Mouse (Mus musculus) intestine, embryonic 15.5 days (tissue): ENCODE data around the gene Plekho2. TPM values are rescaled to one million over a fixed set of nuclear protein-coding genes. Genes with fewer than 3 reads are reported as not detected.

ENCODE experiments used
- ATAC-seq: fragments of 200-750 bp; cut with Nextera tagmentation; 2 replicates; pipeline ENCODE4 v1.8.0; 2017; ENCODE audit warnings: moderate TSS enrichment, moderate library complexity
- H3K27ac ChIP-seq: fragments of 300-500 bp; sonication (generic); 2 replicates; pipeline ENCODE4 v1.5.1; 2015; ENCODE audit warnings: mild to moderate bottlenecking, inconsistent platforms
- H3K27me3 ChIP-seq: fragments of 300-500 bp; sonication (generic); replicated peaks from 2 replicates; pipeline ENCODE4 v1.6.1; 2015; ENCODE audit warnings: inconsistent platforms
- H3K36me3 ChIP-seq: fragments of 300-500 bp; sonication (generic); 2 replicates; pipeline ENCODE4 v1.6.1; 2015; ENCODE audit warnings: inconsistent platforms
- H3K4me1 ChIP-seq: fragments of 300-500 bp; sonication (generic); replicated peaks from 2 replicates; pipeline ENCODE4 v1.6.1; 2015; ENCODE audit warnings: inconsistent platforms
- H3K4me2 ChIP-seq: fragments of 300-500 bp; sonication (generic); replicated peaks from 2 replicates; pipeline ENCODE4 v1.6.1; 2015; ENCODE audit warnings: mild to moderate bottlenecking, inconsistent platforms
- H3K4me3 ChIP-seq: fragments of 300-500 bp; sonication (generic); replicated peaks from 2 replicates; pipeline ENCODE4 v1.5.1; 2015; ENCODE audit warnings: inconsistent platforms
- H3K9ac ChIP-seq: fragments of 300-500 bp; sonication (generic); 2 replicates; pipeline ENCODE4 v1.6.1; 2015; ENCODE audit warnings: inconsistent platforms
- H3K9me3 ChIP-seq: fragments of 300-500 bp; sonication (generic); 2 replicates; pipeline ENCODE4 v1.6.1; 2016; ENCODE audit warnings: inconsistent platforms
- WGBS: fragments of 180-500 bp; shearing (Covaris S2); methylation state at CpG from one replicate; pipeline ENCODE4 v1.1.7; 2015; 5-methylcytosine and 5-hydroxymethylcytosine counted together
- polyA plus RNA-seq: library from polyadenylated mRNA; unstranded; fragments of >200 nt; fragmentation: Nextera tagmentation; extraction: Ambion mirVana; gene quantifications from 2 replicates; pipeline ENCODE4 v1.2.1, GENCODE M21; 2015

Gene Plekho2
- polyA plus RNA-seq, 1 experiment from 2014 or later, result 11.2 TPM

GRCm38 (mm10) chr9:65580401-65581256, 789 bp upstream of the Plekho2 start:
- H3K4me3 ChIP-seq, result peak overlapping the region; percentile 63
- H3K27me3 ChIP-seq, result no peaks in the 10 kb centered on the region
- no peaks in the 10 kb centered on the region for H3K9me3 ChIP-seq
- 4% methylated on average over 22 of the region's 29 CpGs for WGBS
- no peak overlapping the region for H3K9ac ChIP-seq
- peak; percentile 73 for ATAC-seq
- peak overlapping the region; percentile 87 for H3K4me2 ChIP-seq
- H3K4me1 ChIP-seq, result peaks cover 40% of the 10 kb centered on the region
- no peaks in the 10 kb centered on the region for H3K36me3 ChIP-seq
- H3K27ac ChIP-seq, result peak overlapping the region; percentile 80

- Histone ChIP-seq H3K27ac (peak overlapping the region; percentile 42; the same call in 1 of the 2 replicates), H3K4me1 (peaks cover 51% of the 10 kb centered on the region), H3K9ac (peak overlapping the region; percentile 73), H3K9me3 (no peaks in the 10 kb centered on the region), H3K4me2 (peak overlapping the region; percentile 87), H3K4me3 (peak overlapping the region; percentile 63), H3K27me3 (no peaks in the 10 kb centered on the region), H3K36me3 (no peaks in the 10 kb centered on the region)
- 45% methylated on average over 9 of the region's 9 CpGs for WGBS
- no peak for ATAC-seq
These were observed 1.0 kb downstream of the Plekho2 start for GRCm38 (mm10) chr9:65578801-65579249.

- Histone ChIP-seq H3K4me3 (no peak overlapping the region), H3K27ac (no peak overlapping the region), H3K4me1 (peaks cover 48% of the 10 kb centered on the region), H3K9ac (0 out of 2 replicates have a peak overlapping the region, but pooled peaks have one; percentile 1), H3K36me3 (peaks cover 3% of the 10 kb centered on the region; the same call in 1 of the 2 replicates), H3K4me2 (peak overlapping the region; percentile 87; the same call in 1 of the 2 replicates), H3K27me3 (no peaks in the 10 kb centered on the region), H3K9me3 (no peaks in the 10 kb centered on the region)
- ATAC-seq, result no peak
- 85% methylated on average over 4 of the region's 4 CpGs for WGBS
These were observed 2.2 kb downstream of the Plekho2 start for GRCm38 (mm10) chr9:65577511-65578196.

- Histone ChIP-seq H3K4me2 (peak overlapping the region; percentile 37), H3K27ac (no peak overlapping the region), H3K9me3 (no peaks in the 10 kb centered on the region), H3K9ac (0 out of 2 replicates have a peak overlapping the region, but pooled peaks have one; percentile 23), H3K27me3 (no peaks in the 10 kb centered on the region), H3K36me3 (peaks cover 6% of the 10 kb centered on the region; the same call in 1 of the 2 replicates), H3K4me1 (peaks cover 48% of the 10 kb centered on the region), H3K4me3 (no peak overlapping the region)
- WGBS, result 56% methylated on average over 7 of the region's 7 CpGs
- ATAC-seq, result no peak
These were observed 2.9 kb downstream of the Plekho2 start for GRCm38 (mm10) chr9:65576861-65577510.

- no peak overlapping the region for H3K4me3 ChIP-seq
- no peak for ATAC-seq
- peaks cover 45% of the 10 kb centered on the region for H3K4me1 ChIP-seq
- no peak overlapping the region; the same call in 1 of the 2 replicates for H3K4me2 ChIP-seq
- H3K9me3 ChIP-seq, result no peaks in the 10 kb centered on the region
- no peaks in the 10 kb centered on the region for H3K27me3 ChIP-seq
- H3K9ac ChIP-seq, result no peak overlapping the region
- H3K36me3 ChIP-seq, result peaks cover 6% of the 10 kb centered on the region; the same call in 1 of the 2 replicates
- no peak overlapping the region for H3K27ac ChIP-seq
- WGBS, result 70% methylated on average over 8 of the region's 8 CpGs
These were observed 4.2 kb downstream of the Plekho2 start for GRCm38 (mm10) chr9:65575393-65576196.

GRCm38 (mm10) chr9:65574513-65575392, 5.1 kb downstream of the Plekho2 start:
- no peak overlapping the region for H3K4me2 ChIP-seq
- WGBS, result 83% methylated on average over 11 of the region's 11 CpGs
- ATAC-seq, result no peak

GRCm38 (mm10) chr9:65572837-65573236, 7.0 kb downstream of the Plekho2 start:
- Histone ChIP-seq H3K9ac (no peak overlapping the region), H3K27ac (no peak overlapping the region), H3K4me3 (no peak overlapping the region), H3K9me3 (no peaks in the 10 kb centered on the region), H3K36me3 (peaks cover 6% of the 10 kb centered on the region; the same call in 1 of the 2 replicates), H3K4me2 (no peak overlapping the region), H3K27me3 (no peaks in the 10 kb centered on the region), H3K4me1 (peaks cover 32% of the 10 kb centered on the region)
- no peak for ATAC-seq
- WGBS, result 89% methylated on average over 6 of the region's 6 CpGs

More at GRCm38 (mm10) chr9:65574513-65575392, 5.1 kb downstream of the Plekho2 start:
- Histone ChIP-seq H3K27me3 (no peaks in the 10 kb centered on the region), H3K27ac (no peak overlapping the region), H3K9me3 (no peaks in the 10 kb centered on the region), H3K36me3 (peaks cover 6% of the 10 kb centered on the region; the same call in 1 of the 2 replicates), H3K4me1 (peaks cover 43% of the 10 kb centered on the region), H3K9ac (no peak overlapping the region), H3K4me3 (no peak overlapping the region)

GRCm38 (mm10) chr9:65569491-65569971, 10.3 kb downstream of the Plekho2 start:
- H3K4me2 ChIP-seq, result no peak overlapping the region
- H3K4me3 ChIP-seq, result no peak overlapping the region
- H3K9ac ChIP-seq, result no peak overlapping the region
- no peaks in the 10 kb centered on the region for H3K9me3 ChIP-seq
- no peak for ATAC-seq
- 64% methylated on average over 6 of the region's 6 CpGs for WGBS
- peak overlapping the region; percentile 72 for H3K27ac ChIP-seq
- 0 out of 2 replicates have a peak, but pooled peaks cover 2% of the 10 kb centered on the region for H3K4me1 ChIP-seq
- H3K36me3 ChIP-seq, result peaks cover 6% of the 10 kb centered on the region; the same call in 1 of the 2 replicates
- no peaks in the 10 kb centered on the region for H3K27me3 ChIP-seq

- Histone ChIP-seq H3K4me2 (no peak overlapping the region), H3K9ac (no peak overlapping the region), H3K27ac (peak overlapping the region; percentile 72; the same call in 1 of the 2 replicates), H3K27me3 (no peaks in the 10 kb centered on the region), H3K9me3 (no peaks in the 10 kb centered on the region), H3K4me1 (0 out of 2 replicates have a peak, but pooled peaks cover 2% of the 10 kb centered on the region), H3K36me3 (peaks cover 6% of the 10 kb centered on the region; the same call in 1 of the 2 replicates), H3K4me3 (no peak overlapping the region)
- no peak for ATAC-seq
- WGBS, result 84% methylated on average over 6 of the region's 6 CpGs
These were observed 11.1 kb downstream of the Plekho2 start for GRCm38 (mm10) chr9:65568787-65569186.

- Histone ChIP-seq H3K36me3 (0 out of 2 replicates have a peak, but pooled peaks cover 8% of the 10 kb centered on the region), H3K27ac (no peak overlapping the region), H3K9me3 (no peaks in the 10 kb centered on the region), H3K9ac (no peak overlapping the region), H3K27me3 (no peaks in the 10 kb centered on the region), H3K4me3 (no peak overlapping the region), H3K4me2 (no peak overlapping the region), H3K4me1 (peaks cover 20% of the 10 kb centered on the region)
- WGBS, result 89% methylated on average over 2 of the region's 2 CpGs
- ATAC-seq, result peak; percentile 39
These were observed 15.1 kb downstream of the Plekho2 start for GRCm38 (mm10) chr9:65564698-65565097.
